Mouse (Mus musculus): ENCODE results near the gene Ints1. TPM values are rescaled to one million over a fixed set of nuclear protein-coding genes. Genes with fewer than 3 reads are reported as not detected.

Gene Ints1
- polyA plus RNA-seq, 1 experiment from 2014 or later = 23.7 TPM

- no peak for ATAC-seq (ENCODE audit: insufficient number of reproducible peaks, low FRiP score, low TSS enrichment, low read depth)
- no peaks in the 10 kb centered on the region for H3K4me1 ChIP-seq
- no peaks in the 10 kb centered on the region for H3K36me3 ChIP-seq
- no peak overlapping the region for H3K4me2 ChIP-seq (replicated peaks)
- WGBS = 57% methylated on average over 20 of the region's 20 CpGs
- no peak overlapping the region for H3K27ac ChIP-seq (replicated peaks)
- no peak overlapping the region for H3K9ac ChIP-seq
- H3K27me3 ChIP-seq = peaks cover 17% of the 10 kb centered on the region
- H3K9me3 ChIP-seq (replicated peaks) = no peaks in the 10 kb centered on the region
- H3K4me3 ChIP-seq (replicated peaks) = no peak overlapping the region
Observed at GRCm38 (mm10) chr5:139812398-139813125, 37.1 kb upstream of the Ints1 start.

GRCm38 (mm10) chr5:139811677-139812397 is 36.4 kb upstream of the Ints1 start:
- WGBS = 78% methylated on average over 15 of the region's 15 CpGs
- no peak for ATAC-seq (ENCODE audit: insufficient number of reproducible peaks, low FRiP score, low TSS enrichment, low read depth)
- no peaks in the 10 kb centered on the region for H3K36me3 ChIP-seq
- H3K9ac ChIP-seq = no peak overlapping the region
- H3K4me3 ChIP-seq (replicated peaks) = no peak overlapping the region
- peaks cover 17% of the 10 kb centered on the region for H3K27me3 ChIP-seq
- no peaks in the 10 kb centered on the region for H3K4me1 ChIP-seq
- H3K27ac ChIP-seq (replicated peaks) = no peak overlapping the region
- H3K9me3 ChIP-seq (replicated peaks) = no peaks in the 10 kb centered on the region
- H3K4me2 ChIP-seq (replicated peaks) = no peak overlapping the region

- peaks cover 15% of the 10 kb centered on the region for H3K27me3 ChIP-seq
- no peak overlapping the region for H3K4me3 ChIP-seq (replicated peaks)
- WGBS = 60% methylated on average over 4 of the region's 4 CpGs
- no peaks in the 10 kb centered on the region for H3K36me3 ChIP-seq
- no peaks in the 10 kb centered on the region for H3K9me3 ChIP-seq (replicated peaks)
- no peak for ATAC-seq (ENCODE audit: insufficient number of reproducible peaks, low FRiP score, low TSS enrichment, low read depth)
- H3K27ac ChIP-seq (replicated peaks) = no peak overlapping the region
- H3K9ac ChIP-seq = no peak overlapping the region
- H3K4me1 ChIP-seq = peaks cover 3% of the 10 kb centered on the region; the same call in 1 of the 2 replicates
- no peak overlapping the region for H3K4me2 ChIP-seq (replicated peaks)
Observed at GRCm38 (mm10) chr5:139809397-139809796, 33.9 kb upstream of the Ints1 start.

GRCm38 (mm10) chr5:139805924-139806323 is 30.4 kb upstream of the Ints1 start:
- Histone ChIP-seq H3K27me3 (no peaks in the 10 kb centered on the region), H3K4me1 (peaks cover 16% of the 10 kb centered on the region), H3K36me3 (peaks cover 3% of the 10 kb centered on the region; the same call in 1 of the 2 replicates), H3K4me3 (replicated peaks) (no peak overlapping the region), H3K4me2 (replicated peaks) (no peak overlapping the region), H3K9ac (no peak overlapping the region), H3K27ac (replicated peaks) (no peak overlapping the region), H3K9me3 (replicated peaks) (no peaks in the 10 kb centered on the region)
- ATAC-seq (ENCODE audit: insufficient number of reproducible peaks, low FRiP score, low TSS enrichment, low read depth) = no peak
- 88% methylated on average over 8 of the region's 8 CpGs for WGBS

- Histone ChIP-seq H3K9me3 (replicated peaks) (no peaks in the 10 kb centered on the region), H3K27me3 (no peaks in the 10 kb centered on the region), H3K36me3 (peaks cover 15% of the 10 kb centered on the region), H3K4me3 (replicated peaks) (no peak overlapping the region), H3K4me1 (peaks cover 16% of the 10 kb centered on the region), H3K4me2 (replicated peaks) (no peak overlapping the region), H3K9ac (no peak overlapping the region), H3K27ac (replicated peaks) (no peak overlapping the region)
- 87% methylated on average over 11 of the region's 11 CpGs for WGBS
- ATAC-seq (ENCODE audit: insufficient number of reproducible peaks, low FRiP score, low TSS enrichment, low read depth) = no peak
Observed at GRCm38 (mm10) chr5:139804573-139805111, 29.2 kb upstream of the Ints1 start.

- Histone ChIP-seq H3K4me1 (peaks cover 16% of the 10 kb centered on the region), H3K27me3 (no peaks in the 10 kb centered on the region), H3K27ac (replicated peaks) (no peak overlapping the region), H3K36me3 (peaks cover 15% of the 10 kb centered on the region), H3K9ac (no peak overlapping the region), H3K9me3 (replicated peaks) (no peaks in the 10 kb centered on the region), H3K4me2 (replicated peaks) (no peak overlapping the region), H3K4me3 (replicated peaks) (no peak overlapping the region)
- ATAC-seq (ENCODE audit: insufficient number of reproducible peaks, low FRiP score, low TSS enrichment, low read depth) = no peak
- WGBS = 11% methylated on average over 6 of the region's 6 CpGs
Observed at GRCm38 (mm10) chr5:139804107-139804551, 28.7 kb upstream of the Ints1 start.

DNA sequence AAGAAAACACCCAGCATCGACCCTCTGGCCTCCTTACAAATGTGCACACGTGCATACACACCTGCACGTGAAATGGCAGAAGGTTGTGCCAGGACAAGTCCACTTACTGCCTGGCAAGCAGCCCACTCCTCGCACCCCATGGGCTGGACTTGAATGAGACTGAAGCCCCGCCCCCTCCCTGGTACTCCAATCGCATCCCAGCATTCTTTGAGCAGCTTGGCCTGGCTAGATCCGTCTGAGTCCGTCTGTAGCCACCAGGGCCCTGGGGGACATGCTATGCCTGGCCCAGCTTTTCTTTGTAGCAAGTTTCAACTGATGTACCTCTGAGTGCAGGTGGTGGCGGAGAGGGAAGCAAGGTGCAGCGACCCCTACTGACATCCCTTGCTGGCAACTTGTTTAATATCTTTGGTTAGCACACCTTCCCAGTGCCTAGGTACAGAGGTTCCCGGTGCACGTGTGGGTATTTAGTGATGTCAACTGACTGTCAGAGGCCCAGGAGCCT is 28.2 kb upstream of the Ints1 start:
- no peak overlapping the region for H3K9ac ChIP-seq
- no peaks in the 10 kb centered on the region for H3K27me3 ChIP-seq
- H3K36me3 ChIP-seq = peaks cover 15% of the 10 kb centered on the region
- no peak overlapping the region for H3K4me3 ChIP-seq (replicated peaks)
- no peaks in the 10 kb centered on the region for H3K9me3 ChIP-seq (replicated peaks)
- 10% methylated on average over 12 of the region's 12 CpGs for WGBS
- H3K4me1 ChIP-seq = peaks cover 16% of the 10 kb centered on the region
- no peak for ATAC-seq (ENCODE audit: insufficient number of reproducible peaks, low FRiP score, low TSS enrichment, low read depth)
- no peak overlapping the region for H3K27ac ChIP-seq (replicated peaks)
- H3K4me2 ChIP-seq (replicated peaks) = peak overlapping the region; percentile 30; the same call in 1 of the 2 replicates

- H3K27ac ChIP-seq (replicated peaks) = no peak overlapping the region
- peaks cover 15% of the 10 kb centered on the region for H3K36me3 ChIP-seq
- no peak overlapping the region for H3K4me3 ChIP-seq (replicated peaks)
- 72% methylated on average over 8 of the region's 8 CpGs for WGBS
- H3K9ac ChIP-seq = no peak overlapping the region
- no peak overlapping the region for H3K4me2 ChIP-seq (replicated peaks)
- no peaks in the 10 kb centered on the region for H3K9me3 ChIP-seq (replicated peaks)
- H3K4me1 ChIP-seq = peaks cover 20% of the 10 kb centered on the region
- no peak for ATAC-seq (ENCODE audit: insufficient number of reproducible peaks, low FRiP score, low TSS enrichment, low read depth)
- H3K27me3 ChIP-seq = no peaks in the 10 kb centered on the region
Observed at GRCm38 (mm10) chr5:139803165-139803564, 27.7 kb upstream of the Ints1 start.

DNA sequence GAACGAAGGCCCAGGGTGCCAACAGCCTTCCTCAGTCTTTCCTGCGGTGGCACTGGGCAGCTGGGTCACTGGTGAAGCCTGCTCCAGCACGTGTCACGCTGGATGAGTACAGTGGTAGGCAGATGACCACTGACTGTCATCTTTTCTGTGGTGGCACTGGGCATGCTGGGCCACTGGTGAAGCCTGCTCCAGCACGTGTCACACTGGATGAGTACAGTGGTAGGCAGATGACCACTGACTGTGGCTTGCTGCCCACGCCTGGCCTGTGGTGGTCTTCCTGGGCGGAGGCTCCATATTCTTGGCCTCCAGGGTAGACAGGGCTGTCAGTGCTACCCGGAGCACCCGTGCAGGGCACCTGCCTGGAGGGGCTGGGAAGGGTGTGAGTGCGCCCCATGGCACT is 26.4 kb upstream of the Ints1 start:
- H3K27ac ChIP-seq (replicated peaks) = no peak overlapping the region
- no peaks in the 10 kb centered on the region for H3K9me3 ChIP-seq (replicated peaks)
- H3K9ac ChIP-seq = no peak overlapping the region
- H3K27me3 ChIP-seq = no peaks in the 10 kb centered on the region
- ATAC-seq (ENCODE audit: insufficient number of reproducible peaks, low FRiP score, low TSS enrichment, low read depth) = no peak
- no peak overlapping the region for H3K4me2 ChIP-seq (replicated peaks)
- no peak overlapping the region for H3K4me3 ChIP-seq (replicated peaks)
- peaks cover 15% of the 10 kb centered on the region for H3K36me3 ChIP-seq
- peaks cover 33% of the 10 kb centered on the region for H3K4me1 ChIP-seq
- 88% methylated on average over 10 of the region's 10 CpGs for WGBS

- Histone ChIP-seq H3K36me3 (peaks cover 15% of the 10 kb centered on the region), H3K4me1 (peaks cover 40% of the 10 kb centered on the region), H3K9ac (no peak overlapping the region), H3K9me3 (replicated peaks) (no peaks in the 10 kb centered on the region), H3K27me3 (no peaks in the 10 kb centered on the region), H3K4me2 (replicated peaks) (no peak overlapping the region), H3K27ac (replicated peaks) (no peak overlapping the region), H3K4me3 (replicated peaks) (no peak overlapping the region)
- 93% methylated on average over 8 of the region's 8 CpGs for WGBS
- no peak for ATAC-seq (ENCODE audit: insufficient number of reproducible peaks, low FRiP score, low TSS enrichment, low read depth)
Observed at GRCm38 (mm10) chr5:139801231-139801630, 25.8 kb upstream of the Ints1 start.

DNA sequence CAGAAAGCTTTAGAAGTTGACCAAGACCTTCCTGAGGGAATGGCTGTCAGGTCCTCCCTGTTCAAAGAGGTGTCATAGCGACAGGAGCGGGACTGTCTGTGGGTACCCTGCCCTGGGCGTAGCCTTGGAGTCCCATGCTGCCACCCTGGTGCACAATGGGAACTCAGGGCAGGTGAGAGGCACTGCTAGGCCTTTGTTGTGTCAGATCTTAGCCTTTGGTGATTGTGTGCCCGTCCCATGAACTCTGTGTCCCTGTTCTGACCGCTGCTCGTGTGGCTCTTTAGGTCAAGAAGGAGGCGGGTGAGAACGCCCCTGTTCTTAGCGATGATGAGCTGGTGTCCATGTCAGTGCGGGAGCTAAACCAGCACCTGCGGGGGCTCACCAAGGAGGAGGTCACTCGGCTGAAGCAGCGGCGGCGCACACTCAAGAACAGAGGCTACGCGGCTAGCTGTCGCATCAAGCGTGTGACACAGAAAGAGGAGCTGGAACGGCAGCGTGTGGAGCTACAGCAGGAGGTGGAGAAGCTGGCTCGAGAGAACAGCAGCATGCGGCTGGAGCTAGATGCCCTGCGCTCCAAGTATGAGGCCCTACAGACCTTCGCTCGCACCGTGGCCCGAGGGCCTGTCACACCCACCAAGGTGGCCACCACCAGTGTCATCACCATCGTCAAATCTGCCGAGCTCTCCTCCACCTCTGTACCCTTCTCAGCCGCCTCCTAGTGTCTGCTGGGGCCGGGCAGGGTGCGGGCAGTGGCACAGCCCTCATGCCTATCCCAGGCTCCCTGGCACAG is 24.5 kb upstream of the Ints1 start:
- Histone ChIP-seq H3K36me3 (peaks cover 15% of the 10 kb centered on the region), H3K4me2 (replicated peaks) (no peak overlapping the region), H3K4me3 (replicated peaks) (no peak overlapping the region), H3K9ac (no peak overlapping the region), H3K9me3 (replicated peaks) (no peaks in the 10 kb centered on the region), H3K27ac (replicated peaks) (no peak overlapping the region), H3K4me1 (peaks cover 47% of the 10 kb centered on the region), H3K27me3 (no peaks in the 10 kb centered on the region)
- no peak for ATAC-seq (ENCODE audit: insufficient number of reproducible peaks, low FRiP score, low TSS enrichment, low read depth)
- WGBS = 89% methylated on average over 33 of the region's 33 CpGs
